Mouse (Mus musculus) 416B (cell line): ENCODE results near the gene Ccdc124.

Experiments
- DNase-seq: peaks from one replicate; pipeline ENCODE4 v3.0.0; 2011; ENCODE audit warnings: low read depth

The Ccdc124 gene

DNA sequence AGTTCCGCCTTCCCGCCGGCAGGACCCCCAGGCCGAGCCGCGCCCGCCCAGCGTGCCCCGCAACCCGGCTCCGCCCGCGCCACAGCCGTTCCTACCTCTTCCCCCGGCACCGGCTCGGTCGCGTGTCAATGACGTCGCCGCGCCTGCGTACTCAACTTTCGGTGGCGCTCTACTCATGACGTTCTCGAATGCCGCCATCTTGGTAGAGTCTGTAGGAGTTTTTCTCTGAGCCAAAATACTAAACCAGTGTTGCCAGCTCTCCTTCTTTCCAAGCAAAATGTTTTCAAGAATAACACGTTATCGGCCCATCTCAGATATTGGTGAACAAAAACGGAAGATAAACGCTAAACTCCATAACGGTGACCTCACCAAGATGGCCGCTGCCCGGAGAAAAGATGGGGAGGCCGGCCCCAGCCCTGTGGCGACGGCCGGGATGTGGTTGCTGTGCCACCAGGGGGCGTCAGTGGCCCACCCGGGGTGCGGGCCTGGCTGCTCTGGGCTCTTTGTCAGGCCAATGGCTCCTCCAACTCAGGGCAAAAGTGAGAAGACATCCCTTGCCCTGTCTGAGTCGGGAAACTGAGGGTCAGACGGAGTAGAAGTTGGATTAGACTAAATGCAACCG lies at the start of gene Ccdc124:
Gene Ccdc124 (minus strand): TSS at position 572 of the 622 bp plus-strand sequence.
- peak; percentile 97 for DNase-seq

DNA sequence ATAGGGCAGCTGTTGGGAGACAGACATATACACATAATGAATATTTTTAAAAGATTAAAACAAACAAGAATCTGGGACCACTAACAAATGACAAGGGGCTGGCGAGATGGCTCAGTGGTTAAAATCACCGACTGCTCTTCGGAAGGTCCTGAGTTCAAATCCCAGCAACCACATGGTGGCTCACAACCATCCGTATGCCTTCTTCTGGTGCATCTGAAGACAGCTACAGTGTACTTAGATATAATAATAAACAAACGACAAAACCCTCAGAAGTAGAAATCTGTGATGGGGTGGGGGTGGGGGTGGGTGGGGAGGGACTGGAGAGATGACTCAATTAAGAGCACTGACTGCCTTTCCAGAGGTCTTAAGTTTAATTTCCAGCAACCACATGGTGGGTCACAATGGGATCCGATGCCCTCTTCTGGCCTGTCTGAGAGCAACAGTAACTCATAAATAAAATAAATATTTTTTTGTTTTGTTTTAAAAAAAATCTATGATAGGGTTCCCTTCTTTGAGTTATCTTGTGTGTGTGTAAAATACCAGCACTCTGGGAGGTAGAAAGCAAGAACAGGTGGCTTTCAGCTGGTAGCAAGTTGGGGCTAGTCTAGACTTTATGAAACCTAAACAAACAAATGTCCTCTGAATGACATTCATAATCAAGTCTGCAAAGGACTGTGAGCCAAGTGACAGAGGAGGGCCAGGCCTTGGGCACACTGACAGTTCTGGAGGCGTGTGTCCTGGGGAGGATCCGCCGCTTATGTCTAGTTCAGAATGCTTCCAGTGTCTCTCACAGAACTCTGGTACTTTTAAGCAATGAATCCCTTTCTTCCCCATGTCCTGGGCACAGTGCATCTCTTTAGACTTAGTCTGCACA lies 46.6 kb upstream of the Ccdc124 start:
- peak; percentile 47 for DNase-seq

DNA sequence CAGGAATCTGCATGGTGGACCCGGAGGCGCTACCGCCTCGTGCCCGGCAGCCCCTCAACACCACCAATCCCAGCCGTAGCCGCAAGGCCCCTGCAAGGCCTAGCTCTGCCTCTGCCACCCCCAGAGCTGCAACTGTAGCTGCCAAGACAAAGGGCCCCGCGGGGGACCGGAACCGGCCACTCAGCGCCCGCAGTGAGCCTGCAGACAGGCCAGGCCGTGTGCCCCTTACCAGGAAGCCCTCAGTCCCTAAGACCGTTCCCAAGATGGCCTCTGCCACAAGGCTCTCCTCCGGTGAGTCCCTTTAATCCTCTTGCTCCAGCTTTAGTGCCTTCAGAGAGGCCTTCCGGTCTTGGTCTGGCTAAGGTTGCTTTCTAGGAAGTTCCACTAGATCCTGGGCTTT lies 41.0 kb upstream of the Ccdc124 start:
- no peak for DNase-seq

DNA sequence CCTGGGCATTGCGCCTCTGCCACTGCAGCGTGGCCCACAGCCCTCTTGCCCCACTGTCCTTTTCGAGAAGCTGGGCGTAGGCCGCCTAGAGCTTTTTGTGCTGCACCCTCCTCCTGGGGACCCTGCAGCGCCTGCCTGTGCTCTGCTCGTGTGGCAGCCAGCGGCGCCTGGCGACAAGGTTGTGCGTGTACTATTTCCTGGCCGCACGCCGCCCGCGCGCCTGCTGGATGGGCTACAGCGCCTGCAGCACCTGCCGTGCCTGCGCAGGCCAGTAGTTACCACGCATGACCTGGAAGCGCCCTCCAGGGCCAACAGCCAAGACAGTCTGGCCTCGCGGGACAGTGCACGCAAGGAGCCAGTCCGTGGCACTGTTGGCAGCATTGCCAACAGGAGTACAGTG lies 39.8 kb upstream of the Ccdc124 start:
- DNase-seq: no peak

DNA sequence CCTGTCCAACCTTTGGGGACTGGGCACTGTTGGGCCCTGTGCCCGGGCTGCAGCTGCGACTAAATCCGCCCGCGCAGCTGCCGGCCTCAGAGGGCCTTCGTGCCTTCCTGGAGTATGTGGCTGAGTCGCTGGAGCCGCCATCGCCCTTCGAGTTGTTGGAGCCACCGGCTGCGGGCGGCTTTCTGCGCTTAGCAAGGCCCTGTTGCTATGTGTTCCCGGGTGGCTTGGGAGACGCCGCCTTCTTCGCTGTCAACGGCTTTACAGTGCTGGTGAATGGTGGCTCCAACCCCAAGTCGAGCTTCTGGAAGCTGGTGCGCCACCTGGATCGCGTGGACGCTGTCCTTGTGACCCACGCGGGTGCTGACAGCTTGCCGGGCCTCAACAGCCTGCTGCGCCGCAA lies 39.2 kb upstream of the Ccdc124 start:
- no peak for DNase-seq

DNA sequence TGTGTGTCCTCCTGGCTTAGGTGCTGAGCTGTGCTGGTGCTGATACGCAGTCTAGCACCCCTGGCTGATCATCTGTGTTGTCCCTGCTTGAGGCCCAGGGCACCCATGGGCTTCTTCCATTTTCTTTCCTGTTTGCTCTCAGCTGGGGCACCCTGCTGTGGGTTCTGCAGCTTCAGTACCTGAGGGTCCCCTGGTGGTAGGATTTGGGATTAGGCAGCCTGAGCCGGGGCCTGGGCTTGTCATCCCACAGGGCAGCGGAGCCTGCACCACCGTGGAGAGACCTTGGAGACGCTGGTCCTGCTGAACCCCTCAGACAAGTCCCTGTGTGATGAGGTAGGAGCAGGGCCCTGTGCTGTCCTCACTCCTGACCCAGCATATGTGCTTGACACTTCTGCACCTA lies 37.9 kb upstream of the Ccdc124 start:
- DNase-seq: peak; percentile 26

DNA sequence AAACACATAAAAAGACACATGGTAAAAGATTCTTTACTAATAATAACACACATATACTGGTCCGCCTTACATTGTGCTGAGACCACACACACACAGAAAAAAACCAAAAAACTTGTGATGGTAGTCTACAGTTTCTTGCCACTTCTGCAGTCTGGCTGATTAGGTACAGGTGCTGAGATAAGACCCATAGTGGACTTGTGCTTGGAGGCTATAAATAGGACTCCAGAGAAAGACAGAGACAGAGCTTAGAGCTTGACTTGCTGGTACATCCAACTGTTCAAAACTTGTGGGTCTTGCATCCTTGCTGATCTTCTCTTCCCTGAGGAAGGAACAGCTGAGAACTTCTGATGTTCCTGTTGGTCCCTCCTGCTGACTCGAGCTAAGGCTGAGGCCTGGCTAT lies 33.8 kb upstream of the Ccdc124 start:
- DNase-seq: no peak

DNA sequence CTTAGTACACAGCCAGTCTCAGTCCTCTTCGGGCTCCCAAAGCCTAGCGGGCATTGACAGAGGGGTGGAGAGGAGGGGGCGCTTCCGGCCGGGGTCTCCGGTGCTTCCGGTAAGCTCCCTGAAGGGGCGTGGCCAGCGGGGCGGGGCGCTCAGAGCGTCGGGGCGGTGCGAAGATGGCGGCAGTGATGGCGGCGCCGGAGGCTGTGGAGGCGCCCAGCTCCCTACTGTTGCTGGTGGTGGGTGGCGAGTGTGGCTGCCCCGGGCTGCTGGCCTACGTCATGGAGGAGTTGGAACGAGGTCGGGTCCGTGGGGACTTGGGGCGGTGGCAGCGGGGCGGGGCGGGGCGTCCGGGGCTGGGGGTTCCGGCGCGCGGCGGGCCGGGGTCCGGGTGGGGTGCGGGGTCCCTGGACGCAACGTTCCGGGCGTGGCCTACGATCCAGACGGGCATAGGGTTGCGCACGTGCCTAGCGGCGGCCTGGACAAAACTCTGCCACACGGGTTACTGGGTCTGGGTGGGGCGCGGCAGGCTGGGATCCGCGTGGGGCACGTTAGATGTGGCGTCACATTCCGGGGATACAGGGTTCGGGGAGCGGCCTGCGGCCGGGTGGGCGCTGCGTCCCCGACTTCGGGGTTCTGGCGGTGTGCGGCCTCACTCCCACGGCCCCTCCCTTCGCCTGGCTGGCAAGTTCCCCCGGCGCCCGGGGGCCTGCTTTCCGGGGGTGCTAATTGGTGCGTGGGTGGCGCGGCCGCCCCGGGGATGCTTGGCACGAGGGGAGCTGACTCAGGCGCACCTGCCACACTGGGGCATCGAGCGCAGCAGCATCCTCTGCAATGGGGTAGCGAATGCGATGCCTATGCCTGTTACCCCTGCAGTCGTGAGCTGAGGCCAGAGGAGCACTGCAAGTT lies 32.3 kb upstream of the Ccdc124 start, which contains the start of gene Map1s:
Gene Map1s (plus strand): TSS at position 102 of the 906 bp plus-strand sequence.
- peak; percentile 89 for DNase-seq

DNA sequence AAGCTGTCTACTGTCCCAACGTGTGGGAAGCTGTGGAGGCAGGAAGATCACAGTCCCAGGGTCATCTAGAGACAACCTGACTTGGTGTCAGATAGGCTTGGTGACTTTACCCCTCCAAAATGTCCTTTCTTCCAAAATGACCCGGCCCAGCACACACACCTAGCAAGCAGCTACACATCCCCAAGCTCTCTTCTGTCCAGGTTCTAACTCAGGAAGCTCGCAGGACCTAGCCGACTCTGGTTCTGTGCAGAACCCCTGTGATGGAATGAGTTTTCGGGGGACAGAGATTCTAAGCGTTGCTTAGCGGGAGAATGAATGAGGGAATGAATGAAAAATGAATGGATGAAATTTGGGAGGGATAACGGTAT lies 31.7 kb upstream of the Ccdc124 start:
- no peak for DNase-seq

DNA sequence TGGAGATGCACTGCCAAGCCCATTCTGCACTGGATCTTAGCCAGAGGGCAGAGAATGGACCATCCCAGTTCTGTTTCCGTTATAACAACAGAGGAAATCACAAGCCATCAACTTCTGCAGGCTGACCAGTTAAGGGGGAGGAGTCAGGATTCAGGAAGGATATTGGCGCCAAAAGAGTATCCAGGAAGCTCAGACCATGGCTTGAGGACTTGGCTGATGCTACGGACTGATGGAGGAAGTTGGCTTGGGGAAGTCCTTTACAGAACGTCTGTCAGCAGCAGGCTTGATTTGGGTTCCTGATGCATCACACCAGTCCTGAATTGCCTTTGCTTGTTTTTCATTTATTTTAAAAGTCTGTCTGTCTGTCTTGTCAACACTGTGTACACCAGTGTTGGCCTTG lies 30.8 kb upstream of the Ccdc124 start:
- peak; percentile 93 for DNase-seq

DNA sequence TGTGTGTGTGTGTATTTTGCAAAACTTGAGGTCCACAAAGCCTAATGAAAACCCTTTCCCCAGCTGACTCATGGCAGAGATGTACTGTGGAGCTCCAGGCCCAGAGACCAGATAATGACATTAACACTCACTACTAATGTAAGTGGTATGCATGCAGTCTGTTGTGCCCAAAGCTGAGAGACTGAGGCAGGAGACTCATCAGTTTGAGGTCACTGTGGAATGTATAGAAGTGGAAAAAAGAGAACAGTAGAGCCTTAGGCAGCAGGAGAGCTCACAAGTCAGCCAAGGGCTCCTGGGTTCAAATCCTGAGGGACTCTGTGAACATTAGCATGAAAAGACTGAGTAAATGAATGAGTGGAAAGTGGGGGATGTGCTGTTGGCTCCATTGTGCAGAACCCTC lies 29.8 kb upstream of the Ccdc124 start:
- DNase-seq: no peak

DNA sequence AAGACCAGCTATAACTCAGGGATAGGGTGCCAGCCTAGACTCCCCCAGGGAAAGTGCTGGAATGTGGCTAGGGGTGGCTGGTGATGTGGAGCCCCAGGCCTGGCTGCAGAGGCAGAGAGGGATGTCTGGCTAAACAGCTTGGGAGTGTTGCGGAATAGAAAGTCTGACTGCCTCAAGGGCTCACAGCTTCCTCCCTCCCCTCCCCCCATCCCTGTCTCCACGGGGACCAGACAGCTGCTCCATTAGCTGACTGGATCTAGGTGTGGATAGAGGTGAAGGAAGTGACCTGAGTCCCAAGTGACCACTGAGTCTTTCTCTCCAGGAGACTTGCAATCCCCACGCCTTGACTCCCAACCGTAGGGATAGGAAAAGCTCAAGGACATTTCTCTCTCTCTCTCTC lies 29.4 kb upstream of the Ccdc124 start:
- no peak for DNase-seq

DNA sequence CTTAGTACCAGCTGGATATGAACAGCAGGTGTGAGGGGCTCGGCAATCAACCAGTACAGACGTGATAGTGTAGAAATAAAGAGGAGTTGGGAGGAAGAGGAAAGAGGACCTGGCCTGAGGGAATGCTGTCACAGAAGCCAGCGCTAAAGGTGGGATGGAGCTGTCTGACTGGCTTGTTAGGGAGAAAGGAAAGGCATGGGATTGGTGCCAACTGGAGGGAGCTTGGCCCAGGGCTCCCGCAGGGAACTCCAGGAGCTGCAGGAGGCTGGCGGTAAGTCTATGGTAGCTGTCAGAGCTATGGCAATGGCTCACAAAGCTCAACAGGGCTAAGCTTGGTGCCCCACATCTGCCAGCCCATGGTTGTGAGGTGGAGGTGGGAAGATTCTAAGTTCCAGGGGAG lies 28.5 kb upstream of the Ccdc124 start:
- DNase-seq: no peak

DNA sequence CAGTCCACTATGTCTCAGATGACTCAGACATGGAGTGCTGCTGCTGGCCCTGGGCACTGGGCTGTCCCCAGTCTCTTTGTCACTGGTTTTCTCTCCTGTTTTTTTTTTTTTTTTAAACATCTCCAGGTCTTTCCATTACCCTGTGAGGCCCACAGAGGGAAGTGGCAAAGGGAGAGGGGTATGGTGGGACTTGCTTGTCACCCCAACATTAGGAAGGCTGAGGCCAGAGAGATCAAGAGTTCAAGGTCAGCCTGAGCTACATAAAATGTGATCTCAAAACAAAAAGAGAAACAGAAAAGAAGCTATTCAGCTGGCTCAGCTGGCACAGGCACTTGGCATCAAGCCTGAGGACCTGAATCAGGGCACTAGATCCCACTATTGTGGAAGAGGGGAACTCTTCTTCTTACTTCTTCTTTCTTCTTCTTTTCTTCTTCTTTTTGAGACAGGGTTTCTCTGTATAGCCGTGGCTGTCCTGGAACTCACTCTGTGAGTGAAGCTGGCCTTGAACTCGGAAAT lies 27.2 kb upstream of the Ccdc124 start:
- DNase-seq: no peak

DNA sequence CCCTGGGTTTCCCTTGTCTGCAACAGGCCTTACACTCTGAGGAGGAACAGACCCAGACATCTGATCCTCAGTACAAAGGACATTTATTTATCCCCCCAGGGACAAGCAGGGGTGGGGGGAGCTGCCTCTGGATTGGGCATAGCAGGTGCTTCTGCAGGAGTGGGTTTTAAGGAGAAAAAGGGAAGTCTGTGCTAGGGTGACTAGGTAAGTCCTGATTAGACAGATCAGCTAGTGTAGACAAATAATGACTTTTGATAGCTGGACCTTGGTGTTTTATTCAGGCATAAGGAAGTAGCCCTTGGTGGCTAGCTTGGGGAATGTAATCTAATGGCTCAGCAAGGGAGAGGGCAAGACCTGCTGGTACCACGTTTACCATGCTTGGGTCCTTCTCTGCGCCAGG lies 25.5 kb upstream of the Ccdc124 start:
- no peak for DNase-seq

DNA sequence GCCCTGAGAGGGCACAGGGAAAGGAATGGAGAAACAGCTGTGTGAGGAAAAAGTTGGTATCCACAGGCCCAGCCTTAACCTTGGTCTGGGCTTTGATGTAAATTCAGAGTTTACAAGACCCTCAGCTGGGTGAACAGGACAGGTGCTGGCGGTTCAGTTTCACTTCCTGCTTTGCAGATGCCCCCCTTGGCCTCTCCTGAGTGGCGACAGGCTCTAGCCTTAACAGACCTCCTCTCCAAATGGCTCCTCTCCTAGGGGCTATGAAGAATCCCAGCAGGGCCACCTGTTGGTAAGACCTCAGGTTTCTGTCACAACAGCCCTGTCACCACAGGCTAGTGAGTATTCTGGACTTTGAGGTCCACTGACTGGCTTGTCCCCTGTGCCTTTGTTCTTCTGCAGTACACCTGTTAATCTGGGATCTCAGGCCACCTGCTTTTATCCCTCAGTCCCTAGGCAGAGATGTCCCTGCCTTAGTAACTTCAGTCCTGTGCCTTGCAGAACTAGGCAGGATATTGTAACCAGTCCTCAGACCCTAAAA lies 25.0 kb upstream of the Ccdc124 start:
- no peak for DNase-seq

DNA sequence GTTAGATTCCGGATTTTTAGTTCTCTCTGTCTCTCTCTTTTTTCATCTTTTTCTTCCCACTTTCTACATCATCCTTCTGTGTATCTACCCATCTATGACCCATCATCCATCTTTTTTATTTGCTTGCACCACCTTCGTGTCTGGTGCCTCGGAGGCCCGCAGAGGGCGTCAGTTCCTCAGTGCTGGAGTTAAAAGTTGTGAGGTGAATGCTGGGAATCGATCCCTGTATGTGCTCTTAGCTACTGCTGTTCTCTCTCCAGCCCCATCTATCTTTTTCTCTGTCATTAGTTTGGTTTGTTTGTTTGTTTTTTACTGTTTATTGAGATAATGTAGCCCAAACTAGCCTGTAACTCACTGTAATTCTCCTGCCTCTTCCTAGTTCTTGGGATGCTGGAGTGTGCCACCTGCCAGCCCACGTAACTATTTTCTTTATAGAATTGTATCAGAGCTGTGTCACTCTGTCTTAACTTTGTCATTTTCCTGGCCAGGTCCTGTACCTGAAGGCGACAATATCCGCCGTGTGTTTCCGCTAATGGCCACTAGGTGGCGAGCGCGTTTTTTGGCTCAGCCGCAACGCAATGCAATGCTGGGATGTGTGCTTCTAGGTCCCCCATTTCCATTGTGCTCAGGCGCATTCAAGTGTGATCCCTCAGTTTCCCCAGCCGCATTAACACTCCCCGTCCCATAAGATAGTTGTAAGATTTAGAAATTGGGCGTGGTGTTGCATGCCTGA lies 24.1 kb upstream of the Ccdc124 start:
- peak; percentile 86 for DNase-seq

DNA sequence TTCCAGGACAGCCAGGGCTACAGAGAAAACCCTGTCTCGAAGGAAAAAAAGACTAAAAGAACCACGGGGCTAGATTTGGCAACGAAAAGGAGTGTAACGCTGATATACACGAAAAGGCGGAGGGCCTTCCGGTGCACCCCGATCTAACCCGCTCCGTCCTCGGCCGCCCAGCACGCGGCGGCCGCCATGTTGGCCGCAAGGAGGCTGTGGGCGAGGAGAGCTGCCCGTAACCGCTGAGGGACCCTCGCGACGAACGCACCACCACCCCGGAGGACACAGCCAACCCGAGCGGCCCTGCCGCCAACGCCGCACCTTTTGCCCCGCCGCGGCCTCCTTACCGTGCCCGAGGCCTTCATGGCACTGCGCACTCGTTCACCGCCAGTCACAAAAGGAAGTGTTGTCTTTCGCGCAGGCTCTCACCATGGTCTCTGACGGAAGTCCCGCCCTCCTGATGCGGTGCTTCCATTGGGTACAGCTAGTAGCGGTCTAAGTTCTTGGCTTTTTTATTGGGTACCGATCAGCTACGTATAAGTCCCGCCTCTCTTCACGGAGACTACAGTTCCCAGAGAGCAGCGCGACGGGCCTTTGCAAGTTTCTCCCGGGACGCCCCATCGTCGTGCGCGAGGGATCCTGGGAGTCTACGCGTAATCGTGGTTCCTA lies 23.4 kb upstream of the Ccdc124 start, which contains the start of gene Rpl18a:
Gene Rpl18a (minus strand): TSS at position 392 of the 660 bp plus-strand sequence.
- peak; percentile 100 for DNase-seq

DNA sequence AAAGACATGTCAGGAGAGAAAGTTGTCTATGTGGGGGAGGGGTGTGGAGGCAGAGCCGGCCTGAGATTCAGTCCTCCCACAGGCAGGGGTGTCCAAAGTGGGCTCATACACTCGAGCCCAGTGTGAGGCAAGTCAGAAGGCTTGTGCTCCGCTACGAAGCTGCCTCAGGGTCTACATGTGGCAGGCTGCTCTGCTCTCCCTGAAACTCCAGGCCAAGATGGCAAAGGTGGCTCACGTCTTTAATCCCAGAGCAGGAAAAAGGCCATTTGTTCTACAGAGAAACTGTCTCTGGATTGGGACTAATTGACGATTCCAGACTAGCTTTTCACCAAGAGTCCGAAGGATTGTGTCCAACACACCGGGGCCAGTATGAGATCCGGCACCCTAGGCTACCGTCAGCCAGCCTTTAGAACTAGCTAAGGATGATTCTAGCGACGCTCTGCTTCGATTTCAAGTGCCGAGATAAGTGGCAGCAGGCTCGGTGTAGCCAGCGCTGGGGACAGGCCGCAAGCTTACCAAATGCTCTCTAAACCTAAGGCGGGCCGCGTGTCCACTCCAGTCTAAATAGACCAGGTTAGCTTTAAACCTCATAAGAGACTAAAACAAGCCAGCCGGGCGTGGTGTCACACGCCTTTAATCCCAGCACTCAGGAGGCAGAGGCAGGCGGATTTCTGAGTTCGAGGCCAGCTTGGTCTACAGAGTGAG lies 22.7 kb upstream of the Ccdc124 start:
- DNase-seq: peak; percentile 47
